In the genomic region with DNA sequence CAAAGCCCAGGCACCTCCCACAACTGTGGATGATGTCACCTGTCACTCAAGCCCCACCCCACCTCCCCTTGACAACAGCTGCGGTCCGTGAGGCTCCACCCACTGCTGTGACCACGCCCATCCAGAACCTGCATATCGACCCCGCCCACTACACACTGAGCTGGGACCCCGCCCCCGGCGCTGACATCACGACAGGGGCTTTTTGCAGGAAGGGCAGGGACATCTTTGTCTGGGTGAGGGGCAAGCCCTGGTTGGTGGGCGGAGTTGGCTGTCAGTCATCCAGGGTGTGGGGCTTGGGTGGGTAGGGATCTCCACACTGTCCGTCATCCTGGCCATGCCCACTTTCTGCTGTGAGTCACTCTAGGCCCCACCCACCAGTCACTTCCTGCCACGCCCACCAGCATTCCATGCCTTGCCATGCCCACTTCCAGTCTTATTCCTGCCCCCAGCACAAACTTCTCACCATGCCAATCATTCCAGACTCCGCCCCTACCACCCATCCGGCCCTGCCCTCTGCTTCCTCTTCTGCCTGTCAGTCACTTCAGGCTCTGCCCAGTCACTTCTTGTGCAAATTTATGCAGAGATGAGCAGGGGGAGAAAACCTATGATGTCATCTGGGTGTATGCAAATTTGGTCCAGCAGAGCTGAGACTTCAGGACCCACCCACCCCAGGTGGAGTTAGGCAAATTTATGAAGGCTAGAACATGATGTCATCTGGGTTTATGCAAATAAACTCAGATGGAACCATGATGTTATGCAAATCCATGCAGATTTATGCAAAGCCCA, we compare ENCODE assay signal across 11 mouse cellular contexts. TPM values are rescaled to one million over a fixed set of nuclear protein-coding genes. Genes with fewer than 3 reads are reported as not detected.
DNase-seq lines count a peak whose midpoint lies in the region; ATAC-seq and TF ChIP-seq lines count a peak whose summit lies in the region.
"Had no signal": no experiment of that assay in that cellular context is flagged by ENCODE, and none has a peak within 500 bp of the region (broad histone marks: within the 10 kb centered on the region; RNA-seq: fewer than 3 reads in every experiment).

No protein-coding gene starts in this region.

- H3K4me3 ChIP-seq in heart, postnatal 0 days (ENCODE audit: low read depth, low read length), result no peak overlapping the region
- no peak overlapping the region for H3K4me3 ChIP-seq in heart, embryonic 12.5 days

- no peaks in the 10 kb centered on the region for H3K4me1 ChIP-seq in heart, postnatal 0 days (ENCODE audit: control insufficient read depth, insufficient read depth)
- H3K4me1 ChIP-seq in heart, embryonic 12.5 days (replicated peaks), result no peaks in the 10 kb centered on the region

- H3K27ac ChIP-seq in heart, postnatal 0 days (ENCODE audit: low read depth), result no peak overlapping the region
- no peak overlapping the region for H3K27ac ChIP-seq in heart, embryonic 12.5 days (ENCODE audit: poor library complexity, severe bottlenecking)

- no peak overlapping the region for H3K4me2 ChIP-seq in heart, postnatal 0 days (ENCODE audit: low read depth, low read length)
- no peak overlapping the region for H3K4me2 ChIP-seq in heart, embryonic 12.5 days

- 0 out of 2 replicates have a peak, but pooled peaks cover 4% of the 10 kb centered on the region for H3K36me3 ChIP-seq in heart, postnatal 0 days (replicated peaks; ENCODE audit: control insufficient read depth, insufficient read depth, low read length)
- peaks cover 40% of the 10 kb centered on the region for H3K36me3 ChIP-seq in heart, embryonic 12.5 days

- no peak overlapping the region for H3K9ac ChIP-seq in heart, postnatal 0 days (replicated peaks; ENCODE audit: low read depth, low read length)
- H3K9ac ChIP-seq in heart, embryonic 12.5 days, result no peak overlapping the region

- peak; percentile 32 for DNase-seq in heart, postnatal 0 days (ENCODE audit: low spot score)
- DNase-seq in 416B (ENCODE audit: low read depth) (peak; percentile 45), NIH3T3 (ENCODE audit: low read depth) (peak; percentile 2)
- DNase-seq in frontal cortex, adult 2 months (ENCODE audit: extremely low spot score in 1 of 2, low spot score in 1 of 2), result peak; percentile 28 to 54
- peak; percentile 40 to 43 for DNase-seq in lung, postnatal 4 days
- DNase-seq in right cerebral cortex, postnatal 36 days (ENCODE audit: low spot score in 2 of 2), result peak; percentile 39 to 47
- DNase-seq in embryo, embryonic 10.5 days (ENCODE audit: low spot score), result no peak

- H3K27me3 ChIP-seq in heart, postnatal 0 days (ENCODE audit: control insufficient read depth, insufficient read depth, low read length), result no peaks in the 10 kb centered on the region
- no peaks in the 10 kb centered on the region for H3K27me3 ChIP-seq in heart, embryonic 12.5 days (replicated peaks)

- no peak for TF ChIP-seq EP300 in heart, postnatal 0 days (IDR thresholded peaks at IDR 0.05; ENCODE audit: low read depth)

- WGBS in heart, postnatal 0 days, result 95% methylated on average over 14 of the region's 14 CpGs
- 94% methylated on average over 14 of the region's 14 CpGs for WGBS in heart, embryonic 12.5 days

- TF ChIP-seq CTCF in heart, postnatal 0 days (IDR thresholded peaks at IDR 0.05; ENCODE audit: low read depth), result no peak

- H3K9me3 ChIP-seq in heart, postnatal 0 days (replicated peaks; ENCODE audit: control insufficient read depth, low read length), result peaks cover 48% of the 10 kb centered on the region
- peaks cover 64% of the 10 kb centered on the region for H3K9me3 ChIP-seq in heart, embryonic 12.5 days (replicated peaks)

- no peak for ATAC-seq in heart, postnatal 0 days (ENCODE audit: insufficient read depth, low read depth)
- ATAC-seq in heart, embryonic 12.5 days (ENCODE audit: insufficient number of reproducible peaks, low FRiP score), result no peak

RNA-seq across cellular contexts. Expression of gene Il3ra, which starts 2.0 kb away (rescaled TPM):
- total RNA-seq in heart, postnatal 0 days (2014; rRNA removed; ENCODE audit: low replicate concordance), result 10.8 and 22.1 TPM in 2 replicates
- polyA plus RNA-seq in heart, postnatal 0 days (2015; fragmentation: Nextera tagmentation; extraction: Ambion mirVana), result 4.1 and 4.5 TPM in 2 replicates
- 2.9 and 3.3 TPM in 2 replicates for polyA plus RNA-seq in heart, embryonic 12.5 days (2016; fragmentation: Nextera tagmentation; extraction: Ambion mirVana)
- 8.4 and 8.8 TPM in 2 replicates for polyA plus RNA-seq in frontal cortex, adult 2 months (2012; rRNA removed)

RNA-seq across cellular contexts. Expression of gene Olfr31, which starts 25.4 kb away (rescaled TPM):
- total RNA-seq in heart, postnatal 0 days (2014; rRNA removed; ENCODE audit: low replicate concordance), result not detected in 2 replicates
- polyA plus RNA-seq in heart, postnatal 0 days (2015; fragmentation: Nextera tagmentation; extraction: Ambion mirVana), result not detected in 2 replicates
- polyA plus RNA-seq in heart, embryonic 12.5 days (2016; fragmentation: Nextera tagmentation; extraction: Ambion mirVana), result not detected in 2 replicates
- 0.11 and 0.12 TPM in 2 replicates for polyA plus RNA-seq in frontal cortex, adult 2 months (2012; rRNA removed)
- total RNA-seq: adrenal gland, postnatal 4 days; heart, adult 18-20 months had no signal
- polyA plus RNA-seq: liver, embryonic 16.5 days had no signal

RNA-seq across cellular contexts. Expression of gene Olfr721-ps1, which starts 53.1 kb away (rescaled TPM):
- not detected in 2 replicates for total RNA-seq in heart, postnatal 0 days (2014; rRNA removed; ENCODE audit: low replicate concordance)
- not detected in 2 replicates for polyA plus RNA-seq in heart, postnatal 0 days (2015; fragmentation: Nextera tagmentation; extraction: Ambion mirVana)
- not detected in 2 replicates for polyA plus RNA-seq in heart, embryonic 12.5 days (2016; fragmentation: Nextera tagmentation; extraction: Ambion mirVana)
- polyA plus RNA-seq in frontal cortex, adult 2 months (2012; rRNA removed), result 0.06 TPM in 1 of 2 replicates, not detected in the other
- total RNA-seq: adrenal gland, postnatal 4 days; heart, adult 18-20 months had no signal
- polyA plus RNA-seq: liver, embryonic 16.5 days had no signal
